Mouse (Mus musculus): ENCODE measurements at regions not wholly inside any gene's neighbourhood (a gene's known extent, or its start where the extent isn't known, plus 50 kb on each side); places are given as distances from the start of the nearest gene placed in this dataset.

DNA sequence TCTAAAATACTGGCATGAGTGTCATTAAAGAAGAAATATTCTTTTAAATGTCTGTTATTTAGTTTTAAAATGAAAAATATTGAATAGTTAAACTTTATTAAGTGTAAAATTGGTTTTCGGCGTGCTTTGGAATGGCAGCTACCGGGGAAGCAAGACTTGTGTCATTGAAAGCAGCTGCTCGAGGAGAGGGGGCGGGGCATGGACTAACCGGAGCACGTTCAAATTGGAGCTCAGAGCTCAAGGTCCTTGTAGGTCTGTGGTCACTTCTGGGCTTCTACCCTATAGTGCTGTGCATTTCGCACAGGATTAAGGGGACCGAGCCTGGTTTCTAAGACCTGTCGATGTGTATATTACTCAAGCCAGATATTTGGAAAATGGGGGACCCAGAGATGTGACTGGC, 309.0 kb downstream of the Tshz3 start:
- H3K4me2 ChIP-seq, result no peak overlapping the region
- H3K4me1 ChIP-seq, result peaks cover 10% of the 10 kb centered on the region; the same call in 1 of the 2 replicates
- H3K9ac ChIP-seq (replicated peaks), result no peak overlapping the region
- H3K4me3 ChIP-seq (replicated peaks), result no peak overlapping the region
- no peaks in the 10 kb centered on the region for H3K9me3 ChIP-seq (replicated peaks)
- peak; percentile 24; the same call in 1 of the 2 replicates for ATAC-seq (ENCODE audit: low FRiP score)
- H3K27ac ChIP-seq (replicated peaks), result no peak overlapping the region
- H3K36me3 ChIP-seq, result no peaks in the 10 kb centered on the region
- H3K27me3 ChIP-seq (replicated peaks), result no peaks in the 10 kb centered on the region
- WGBS, result 62% methylated on average over 10 of the region's 10 CpGs

DNA sequence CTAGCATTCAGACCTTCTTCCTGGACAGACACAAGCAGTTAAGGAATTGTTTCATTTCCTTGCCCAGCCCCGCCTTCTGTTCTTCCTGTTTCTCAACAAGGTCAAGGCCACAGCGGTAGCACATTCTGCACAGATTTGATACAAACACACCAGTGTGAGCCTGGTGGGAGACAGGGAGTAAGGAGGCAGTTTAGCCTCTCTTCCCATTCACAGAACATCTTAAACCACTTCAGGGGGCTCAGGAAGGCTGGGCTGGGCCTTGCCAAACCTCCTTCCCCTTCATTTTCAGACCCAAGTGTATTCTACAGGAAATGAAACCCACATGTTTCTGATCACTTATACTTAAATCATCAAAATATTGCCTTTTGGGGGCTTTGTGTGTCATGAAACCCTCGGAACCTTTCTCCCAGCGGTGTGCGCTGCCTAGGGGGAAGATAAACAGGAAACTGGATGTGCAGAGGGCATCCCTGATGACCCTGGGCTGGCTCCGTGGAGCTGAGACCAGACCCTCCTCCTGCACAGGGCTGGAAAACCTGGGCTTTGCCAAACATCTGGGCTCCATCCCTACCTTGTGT, 313.3 kb downstream of the Tshz3 start:
- ATAC-seq (ENCODE audit: low FRiP score), result no peak
- Histone ChIP-seq H3K27me3 (replicated peaks) (no peaks in the 10 kb centered on the region), H3K36me3 (no peaks in the 10 kb centered on the region), H3K4me3 (replicated peaks) (no peak overlapping the region), H3K27ac (replicated peaks) (no peak overlapping the region), H3K4me2 (no peak overlapping the region), H3K9ac (replicated peaks) (no peak overlapping the region), H3K9me3 (replicated peaks) (no peaks in the 10 kb centered on the region), H3K4me1 (peaks cover 8% of the 10 kb centered on the region; the same call in 1 of the 2 replicates)
- WGBS, result 81% methylated on average over 6 of the region's 6 CpGs

DNA sequence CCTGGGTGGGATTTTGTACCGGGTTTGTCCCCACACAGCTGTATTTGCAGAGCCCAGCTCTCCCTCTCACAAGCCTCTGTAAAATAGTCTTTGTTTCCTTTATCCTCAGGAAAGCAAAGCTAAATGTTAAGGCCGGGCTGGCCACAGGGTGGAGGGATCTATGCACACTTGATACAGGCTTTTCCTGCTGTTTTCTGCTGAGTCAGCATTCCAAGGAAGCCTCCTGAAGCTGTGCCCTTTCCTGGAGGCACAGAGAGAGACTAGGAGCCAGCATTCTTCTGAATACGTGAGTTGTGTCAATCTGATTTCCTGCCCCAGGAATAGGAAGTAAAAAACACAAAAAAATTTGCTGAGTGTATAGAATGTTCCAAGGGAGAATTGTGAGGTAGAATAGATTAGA, 322.2 kb downstream of the Tshz3 start:
- Histone ChIP-seq H3K36me3 (no peaks in the 10 kb centered on the region), H3K4me3 (replicated peaks) (no peak overlapping the region), H3K4me2 (no peak overlapping the region), H3K9me3 (replicated peaks) (no peaks in the 10 kb centered on the region), H3K9ac (replicated peaks) (no peak overlapping the region), H3K27me3 (replicated peaks) (no peaks in the 10 kb centered on the region), H3K4me1 (peaks cover 11% of the 10 kb centered on the region; the same call in 1 of the 2 replicates), H3K27ac (replicated peaks) (no peak overlapping the region)
- WGBS, result 68% methylated on average over 3 of the region's 3 CpGs
- no peak for ATAC-seq (ENCODE audit: low FRiP score)

DNA sequence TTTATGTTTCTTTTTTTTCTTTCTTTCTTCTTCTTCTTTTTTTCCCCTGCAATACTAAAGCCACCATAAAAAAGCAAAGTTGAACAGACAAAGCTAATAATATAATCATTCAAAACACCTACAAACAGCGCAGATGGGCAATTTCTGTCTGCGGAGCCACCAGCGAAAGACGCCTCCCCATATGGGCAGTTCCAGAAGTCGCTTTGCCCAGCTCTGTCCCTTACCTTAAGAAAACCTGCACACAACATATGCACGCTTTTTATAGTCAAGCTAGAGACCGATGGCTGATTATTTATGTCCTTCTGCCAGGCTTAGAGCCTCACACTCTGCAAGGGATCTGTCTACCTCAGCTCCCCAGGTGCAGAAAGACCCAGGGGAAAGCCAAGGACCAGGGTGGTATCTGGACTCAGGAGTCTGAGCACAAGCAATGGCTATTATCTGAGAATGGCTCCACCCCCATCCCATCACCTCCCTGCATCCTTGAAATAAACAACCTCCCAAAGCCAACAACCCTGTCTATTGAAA, 326.6 kb downstream of the Tshz3 start:
- no peak overlapping the region for H3K4me2 ChIP-seq
- ATAC-seq (ENCODE audit: low FRiP score), result no peak
- no peaks in the 10 kb centered on the region for H3K27me3 ChIP-seq (replicated peaks)
- H3K27ac ChIP-seq (replicated peaks), result no peak overlapping the region
- peaks cover 11% of the 10 kb centered on the region; the same call in 1 of the 2 replicates for H3K4me1 ChIP-seq
- no peaks in the 10 kb centered on the region for H3K36me3 ChIP-seq
- no peaks in the 10 kb centered on the region for H3K9me3 ChIP-seq (replicated peaks)
- H3K4me3 ChIP-seq (replicated peaks), result no peak overlapping the region
- no peak overlapping the region for H3K9ac ChIP-seq (replicated peaks)
- 74% methylated on average over 7 of the region's 7 CpGs for WGBS

DNA sequence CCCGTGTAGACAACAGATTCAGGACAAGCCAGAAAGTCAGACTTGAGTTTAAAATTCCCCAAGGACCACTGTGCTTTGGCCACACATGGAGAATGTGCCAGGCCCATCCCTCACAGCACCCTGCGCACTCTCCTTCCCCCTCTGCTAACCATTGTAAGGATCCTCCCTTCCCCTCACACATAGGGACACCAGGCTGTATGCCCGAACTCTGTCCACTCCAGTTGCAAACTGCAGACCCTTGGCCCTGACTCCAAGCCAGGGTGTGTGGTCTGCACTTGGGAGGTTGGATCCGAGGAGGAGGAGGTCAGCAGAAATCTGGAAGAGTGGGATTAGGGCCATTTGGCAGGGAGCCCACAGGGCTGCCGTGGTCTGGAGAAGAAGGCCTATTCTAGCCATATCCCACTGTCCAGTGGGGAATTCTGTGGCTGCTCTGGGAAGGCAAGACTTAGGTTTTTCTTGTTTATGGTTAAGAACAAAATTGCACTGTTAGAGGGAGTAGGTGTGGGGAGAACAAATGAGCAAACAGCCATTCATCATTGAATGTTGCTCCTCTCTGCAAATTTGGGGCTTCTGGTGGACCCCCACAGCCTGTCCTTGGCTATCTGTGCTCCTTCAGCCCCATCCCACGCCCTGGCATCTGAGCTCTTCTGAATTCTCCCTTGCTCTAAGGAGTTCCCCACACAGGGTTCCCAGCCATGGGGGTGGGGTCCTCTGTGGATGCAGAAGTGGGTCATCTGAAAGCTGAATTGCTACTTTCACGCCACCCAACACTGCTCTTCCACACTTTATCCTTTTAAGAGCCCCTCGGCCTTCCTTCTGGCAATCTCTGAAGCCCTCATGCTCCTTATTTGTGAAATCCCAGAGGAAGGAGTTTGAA, 366.9 kb downstream of the Tshz3 start:
- no peak for ATAC-seq (ENCODE audit: low FRiP score)

DNA sequence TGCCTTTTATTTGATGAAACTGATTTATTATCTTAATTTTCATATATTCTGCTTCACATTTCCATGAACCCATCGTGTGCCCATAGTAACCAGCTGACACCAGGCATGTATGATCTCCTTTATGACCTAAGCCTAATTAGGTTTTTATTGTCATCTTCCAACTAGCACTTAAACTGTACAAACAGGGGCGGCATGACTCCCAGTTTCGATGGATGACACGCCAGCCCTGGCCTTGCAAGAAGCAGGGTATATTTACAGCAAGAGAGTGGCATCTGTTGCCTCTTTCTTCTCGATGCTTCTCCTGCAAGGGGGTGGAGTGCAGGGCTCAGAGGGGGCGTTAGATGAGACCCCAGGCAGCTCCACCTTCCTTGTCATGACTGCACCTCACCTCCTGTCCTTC, 379.8 kb downstream of the Tshz3 start:
- Histone ChIP-seq H3K36me3 (no peaks in the 10 kb centered on the region), H3K9me3 (replicated peaks) (no peaks in the 10 kb centered on the region), H3K27me3 (replicated peaks) (no peaks in the 10 kb centered on the region), H3K27ac (replicated peaks) (no peak overlapping the region), H3K9ac (replicated peaks) (no peak overlapping the region), H3K4me1 (peaks cover 12% of the 10 kb centered on the region), H3K4me3 (replicated peaks) (no peak overlapping the region), H3K4me2 (no peak overlapping the region)
- no peak for ATAC-seq (ENCODE audit: low FRiP score)
- WGBS, result 19% methylated on average over 6 of the region's 6 CpGs

More for the DNA sequence above, 366.9 kb downstream of the Tshz3 start:
- no peak overlapping the region for H3K4me2 ChIP-seq
- no peaks in the 10 kb centered on the region for H3K4me1 ChIP-seq
- no peak overlapping the region for H3K9ac ChIP-seq (replicated peaks)
- H3K4me3 ChIP-seq (replicated peaks), result no peak overlapping the region
- H3K9me3 ChIP-seq (replicated peaks), result no peaks in the 10 kb centered on the region
- no peaks in the 10 kb centered on the region for H3K27me3 ChIP-seq (replicated peaks)
- WGBS, result 82% methylated on average over 8 of the region's 8 CpGs
- H3K27ac ChIP-seq (replicated peaks), result no peak overlapping the region
- no peaks in the 10 kb centered on the region for H3K36me3 ChIP-seq

DNA sequence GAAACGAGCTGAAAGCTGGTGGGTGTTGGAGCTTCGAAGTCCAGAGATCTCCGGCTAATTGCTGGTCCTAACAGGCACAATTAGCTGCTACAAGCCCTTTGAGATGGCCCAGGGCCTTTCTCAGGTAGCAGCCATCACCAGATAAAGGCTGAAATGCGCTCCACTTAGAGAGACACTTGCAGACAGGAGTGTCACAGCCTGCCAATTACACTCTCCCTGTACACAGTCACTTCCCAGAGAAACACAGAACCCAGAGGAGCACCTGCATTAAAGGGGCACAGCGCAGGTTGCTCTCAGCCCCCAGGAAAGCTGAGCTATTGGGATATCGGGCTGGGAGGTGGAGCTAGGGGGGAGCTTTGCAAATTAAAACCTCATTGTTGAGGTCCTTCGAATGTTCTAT, 380.2 kb downstream of the Tshz3 start:
- H3K27me3 ChIP-seq (replicated peaks), result no peaks in the 10 kb centered on the region
- H3K4me1 ChIP-seq, result peaks cover 12% of the 10 kb centered on the region
- no peak overlapping the region for H3K27ac ChIP-seq (replicated peaks)
- H3K9ac ChIP-seq (replicated peaks), result no peak overlapping the region
- H3K4me2 ChIP-seq, result no peak overlapping the region
- no peak overlapping the region for H3K4me3 ChIP-seq (replicated peaks)
- no peaks in the 10 kb centered on the region for H3K36me3 ChIP-seq
- ATAC-seq (ENCODE audit: low FRiP score), result no peak
- H3K9me3 ChIP-seq (replicated peaks), result no peaks in the 10 kb centered on the region
- WGBS, result 38% methylated on average over 7 of the region's 7 CpGs

DNA sequence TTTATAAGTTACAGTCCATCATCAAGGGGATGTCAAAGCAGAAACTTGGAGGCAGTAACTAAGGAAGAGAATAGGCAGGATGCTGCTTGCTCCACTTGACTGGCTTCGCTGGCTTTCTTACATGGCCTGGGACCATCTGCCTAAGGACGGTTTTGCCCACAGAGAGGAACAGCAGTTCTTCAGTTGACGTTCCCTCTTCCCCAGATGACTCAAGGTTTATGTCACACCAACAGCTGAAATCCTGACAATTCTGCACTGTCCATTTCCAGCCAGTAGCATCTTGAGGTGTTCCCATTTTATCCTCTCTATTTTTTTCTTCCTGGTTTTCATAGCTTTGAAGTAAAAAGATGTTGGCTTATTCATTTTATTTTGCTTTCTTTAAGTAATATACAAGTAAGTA, 391.8 kb downstream of the Tshz3 start:
- no peaks in the 10 kb centered on the region for H3K9me3 ChIP-seq (replicated peaks)

DNA sequence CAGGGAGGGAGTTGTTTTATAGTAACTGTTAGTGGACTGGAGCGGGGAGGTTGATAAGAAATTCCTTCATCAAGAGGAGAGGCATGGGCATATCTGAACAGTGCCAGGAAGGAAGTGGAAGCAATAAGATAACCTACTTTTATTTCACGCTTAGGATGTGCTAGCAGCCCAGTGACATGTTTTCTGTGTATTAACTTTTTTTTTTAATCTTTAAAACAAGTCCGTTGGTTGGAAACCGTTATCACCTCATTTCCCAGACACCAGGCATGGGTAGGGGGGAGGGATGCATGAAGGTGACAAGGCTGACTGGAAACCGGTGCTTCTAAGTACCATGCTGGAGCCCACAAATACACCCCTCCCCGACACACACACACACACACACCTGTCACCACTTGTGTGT, 394.7 kb downstream of the Tshz3 start:
- ATAC-seq (ENCODE audit: low FRiP score), result no peak
- whole genome bisulfite sequencing, result 90% methylated on average over 6 of the region's 6 CpGs
- Histone ChIP-seq H3K9me3 (replicated peaks) (no peaks in the 10 kb centered on the region), H3K27me3 (replicated peaks) (no peaks in the 10 kb centered on the region), H3K9ac (replicated peaks) (no peak overlapping the region), H3K36me3 (no peaks in the 10 kb centered on the region), H3K4me3 (replicated peaks) (no peak overlapping the region), H3K27ac (replicated peaks) (no peak overlapping the region), H3K4me1 (no peaks in the 10 kb centered on the region), H3K4me2 (no peak overlapping the region)

More for the DNA sequence above, 391.8 kb downstream of the Tshz3 start:
- WGBS, result 88% methylated on average over 3 of the region's 3 CpGs
- no peak overlapping the region for H3K9ac ChIP-seq (replicated peaks)
- no peak overlapping the region for H3K27ac ChIP-seq (replicated peaks)
- no peaks in the 10 kb centered on the region for H3K27me3 ChIP-seq (replicated peaks)
- no peak overlapping the region for H3K4me3 ChIP-seq (replicated peaks)
- no peaks in the 10 kb centered on the region for H3K36me3 ChIP-seq
- no peak overlapping the region for H3K4me2 ChIP-seq
- no peak for ATAC-seq (ENCODE audit: low FRiP score)
- H3K4me1 ChIP-seq, result no peaks in the 10 kb centered on the region

DNA sequence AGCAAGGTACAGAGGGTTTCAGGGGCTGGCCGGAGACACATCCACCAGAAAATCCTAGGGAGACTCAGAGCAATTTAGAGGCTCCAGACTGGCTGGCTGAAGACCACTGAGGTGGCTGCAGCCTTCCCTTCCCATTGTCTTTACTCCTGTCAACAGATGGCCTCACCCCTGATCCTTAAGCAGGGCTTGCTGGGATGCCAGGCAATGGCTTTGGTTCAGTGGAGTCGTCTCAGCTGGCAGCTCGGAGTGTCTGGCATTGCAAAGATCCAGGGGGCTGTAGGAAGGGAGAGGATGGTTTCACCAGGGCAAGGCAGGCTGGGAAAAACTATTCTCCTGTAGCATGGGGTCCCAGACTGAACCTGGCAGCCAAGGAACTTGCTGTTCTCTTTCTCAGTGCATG, 395.8 kb downstream of the Tshz3 start:
- Histone ChIP-seq H3K27ac (replicated peaks) (no peak overlapping the region), H3K9me3 (replicated peaks) (no peaks in the 10 kb centered on the region), H3K9ac (replicated peaks) (no peak overlapping the region), H3K36me3 (no peaks in the 10 kb centered on the region), H3K4me3 (replicated peaks) (no peak overlapping the region), H3K4me1 (no peaks in the 10 kb centered on the region), H3K27me3 (replicated peaks) (no peaks in the 10 kb centered on the region), H3K4me2 (no peak overlapping the region)
- no peak for ATAC-seq (ENCODE audit: low FRiP score)
- WGBS, result 71% methylated on average over 3 of the region's 3 CpGs

DNA sequence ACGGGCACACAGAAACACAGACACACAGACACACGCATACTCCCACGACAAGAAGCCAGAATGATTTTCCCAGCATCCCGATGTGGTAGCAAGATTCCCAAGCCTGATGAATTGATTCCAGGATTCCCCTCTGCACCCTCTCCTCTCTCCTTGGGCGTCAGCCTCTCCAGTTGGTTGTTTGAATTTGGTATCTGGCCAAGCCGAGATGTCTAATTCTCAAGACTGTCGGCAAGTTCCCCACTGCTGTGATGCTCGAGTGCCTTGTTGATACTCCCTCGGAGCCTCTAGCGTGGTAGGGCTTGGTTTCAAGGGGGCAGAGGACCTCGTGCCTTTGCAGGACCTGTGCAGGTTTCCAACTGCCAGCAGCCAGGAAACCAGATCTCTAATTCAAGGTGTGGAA, 397.9 kb downstream of the Tshz3 start:
- Histone ChIP-seq H3K9me3 (replicated peaks) (no peaks in the 10 kb centered on the region), H3K27me3 (replicated peaks) (no peaks in the 10 kb centered on the region), H3K4me1 (no peaks in the 10 kb centered on the region; the same call in 1 of the 2 replicates), H3K9ac (replicated peaks) (no peak overlapping the region), H3K27ac (replicated peaks) (no peak overlapping the region), H3K4me3 (replicated peaks) (no peak overlapping the region), H3K4me2 (no peak overlapping the region), H3K36me3 (no peaks in the 10 kb centered on the region)
- WGBS, result 80% methylated on average over 11 of the region's 11 CpGs
- no peak for ATAC-seq (ENCODE audit: low FRiP score)

DNA sequence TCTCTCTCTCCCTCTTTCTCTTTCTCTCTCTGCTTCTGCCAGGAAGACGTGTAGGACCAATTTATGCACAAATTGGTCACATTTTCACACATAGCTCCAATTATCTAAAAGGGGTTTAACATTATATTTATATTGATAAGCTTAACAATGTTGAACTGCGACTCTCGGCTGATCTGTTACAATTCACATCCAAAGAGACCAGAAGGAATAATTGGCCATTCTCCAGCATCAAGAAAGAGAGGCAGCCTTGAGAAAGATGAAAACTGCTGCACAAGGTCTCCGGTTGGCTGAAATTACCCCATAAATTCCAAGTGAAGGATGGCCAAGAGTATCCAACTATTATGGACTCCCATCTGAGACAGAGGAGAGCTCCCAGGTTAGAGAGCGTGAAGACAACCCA, 398.4 kb downstream of the Tshz3 start:
- Histone ChIP-seq H3K36me3 (no peaks in the 10 kb centered on the region), H3K4me3 (replicated peaks) (no peak overlapping the region), H3K4me2 (no peak overlapping the region), H3K9ac (replicated peaks) (no peak overlapping the region), H3K4me1 (no peaks in the 10 kb centered on the region; the same call in 1 of the 2 replicates), H3K27ac (replicated peaks) (no peak overlapping the region), H3K9me3 (replicated peaks) (no peaks in the 10 kb centered on the region), H3K27me3 (replicated peaks) (no peaks in the 10 kb centered on the region)
- ATAC-seq (ENCODE audit: low FRiP score), result no peak
- WGBS, result 77% methylated on average over 5 of the region's 5 CpGs

All from neural tube, embryonic 15.5 days (tissue).